Mouse (Mus musculus) intestine, embryonic 14.5 days (tissue): ENCODE measurements at regions not wholly inside any gene's neighbourhood (a gene's known extent, or its start where the extent isn't known, plus 50 kb on each side); places are given as distances from the start of the nearest gene placed in this dataset.

ENCODE experiments used
- ATAC-seq: fragments of 200-750 bp; cut with Nextera tagmentation; replicated peaks from 2 replicates; pipeline ENCODE4 v1.8.0; 2017; ENCODE audit warnings: low read depth, moderate number of reproducible peaks, moderate TSS enrichment, moderate library complexity; ENCODE audit not compliant: low FRiP score, low TSS enrichment
- DNase-seq: peaks from one replicate; pipeline ENCODE4 v3.0.0-alpha.2; 2018; ENCODE audit warnings: low spot score
- H3K27ac ChIP-seq: fragments of 300-500 bp; sonication (generic); 2 replicates; pipeline ENCODE4 v1.5.1; 2014; ENCODE audit warnings: low read depth, mild to moderate bottlenecking, control low read depth
- H3K27me3 ChIP-seq: fragments of 300-500 bp; sonication (generic); replicated peaks from 2 replicates; pipeline ENCODE4 v1.6.1; 2014; ENCODE audit warnings: low read length, control low read depth; ENCODE audit not compliant: control insufficient read depth, insufficient read depth
- H3K36me3 ChIP-seq: fragments of 300-500 bp; sonication (generic); 2 replicates; pipeline ENCODE4 v1.6.1; 2014; ENCODE audit warnings: low read length, control low read depth; ENCODE audit not compliant: control insufficient read depth, insufficient read depth
- H3K4me1 ChIP-seq: fragments of 300-500 bp; sonication (generic); replicated peaks from 2 replicates; pipeline ENCODE4 v1.6.1; 2014; ENCODE audit warnings: low read length, control low read depth, mixed read lengths; ENCODE audit not compliant: control insufficient read depth, insufficient read depth
- H3K4me2 ChIP-seq: fragments of 300-500 bp; sonication (generic); 2 replicates; pipeline ENCODE4 v1.6.1; 2014; ENCODE audit warnings: low read length
- H3K4me3 ChIP-seq: fragments of 300-500 bp; sonication (generic); 2 replicates; pipeline ENCODE4 v1.5.1; 2014; ENCODE audit warnings: low read depth, low read length, control low read depth, mixed read lengths
- H3K9ac ChIP-seq: fragments of 300-500 bp; sonication (generic); 2 replicates; pipeline ENCODE4 v1.6.1; 2014; ENCODE audit warnings: mild to moderate bottlenecking, low read length
- H3K9me3 ChIP-seq: fragments of 300-500 bp; sonication (generic); 2 replicates; pipeline ENCODE4 v1.6.1; 2016; ENCODE audit warnings: low read length, control low read depth; ENCODE audit not compliant: control insufficient read depth
- WGBS: fragments of 180-500 bp; shearing (Covaris S2); extraction: QIAGEN DNeasy Blood & Tissue Kit; methylation state at CpG from one replicate; pipeline ENCODE4 v1.1.7; 2014; 5-methylcytosine and 5-hydroxymethylcytosine counted together

DNA sequence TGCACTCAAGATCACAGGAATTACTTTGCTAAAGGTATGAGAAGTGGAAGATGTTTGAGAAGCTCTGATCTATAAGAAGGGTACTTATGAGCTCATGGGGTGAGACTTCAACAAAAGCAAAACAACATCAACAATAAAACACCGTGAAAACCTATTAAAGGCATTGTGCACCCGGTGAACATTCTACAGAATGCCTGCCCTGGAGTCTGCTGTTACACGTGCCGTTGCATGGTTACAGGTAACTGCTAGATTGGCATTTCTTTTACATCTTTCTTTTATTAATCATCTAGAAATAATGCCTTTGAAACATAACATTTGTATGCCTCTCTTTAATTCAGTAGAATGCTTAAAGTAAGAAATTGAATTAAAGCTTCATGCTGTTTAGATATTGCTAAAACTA is 661.0 kb downstream of the Pcdh18 start:
- Histone ChIP-seq H3K4me3 (no peak overlapping the region), H3K9ac (no peak overlapping the region), H3K27me3 (no peaks in the 10 kb centered on the region), H3K4me1 (no peaks in the 10 kb centered on the region), H3K4me2 (no peak overlapping the region), H3K27ac (no peak overlapping the region), H3K9me3 (no peaks in the 10 kb centered on the region), H3K36me3 (no peaks in the 10 kb centered on the region)
- WGBS: 90% methylated on average over 4 of the region's 4 CpGs
- DNase-seq (no peak), ATAC-seq (no peak)

- Histone ChIP-seq H3K4me2 (no peak overlapping the region), H3K27ac (no peak overlapping the region), H3K36me3 (no peaks in the 10 kb centered on the region), H3K9me3 (no peaks in the 10 kb centered on the region), H3K9ac (no peak overlapping the region), H3K27me3 (no peaks in the 10 kb centered on the region), H3K4me1 (no peaks in the 10 kb centered on the region), H3K4me3 (no peak overlapping the region)
- WGBS: 21% methylated on average over 11 of the region's 11 CpGs
- ATAC-seq (no peak), DNase-seq (peak; percentile 68)
Observed at GRCm38 (mm10) chr3:49093818-49094680, 663.1 kb downstream of the Pcdh18 start.

GRCm38 (mm10) chr3:49068801-49069200 is 688.3 kb downstream of the Pcdh18 start:
- no peaks in the 10 kb centered on the region for H3K4me1 ChIP-seq
- no peak overlapping the region for H3K9ac ChIP-seq
- H3K27ac ChIP-seq: no peak overlapping the region
- DNase-seq (no peak), ATAC-seq (no peak)
- H3K4me2 ChIP-seq: no peak overlapping the region
- no peaks in the 10 kb centered on the region for H3K27me3 ChIP-seq
- no peaks in the 10 kb centered on the region for H3K9me3 ChIP-seq
- no peaks in the 10 kb centered on the region for H3K36me3 ChIP-seq
- no peak overlapping the region for H3K4me3 ChIP-seq

- Histone ChIP-seq H3K9me3 (no peaks in the 10 kb centered on the region), H3K36me3 (no peaks in the 10 kb centered on the region), H3K27ac (no peak overlapping the region), H3K27me3 (no peaks in the 10 kb centered on the region), H3K9ac (no peak overlapping the region), H3K4me1 (no peaks in the 10 kb centered on the region), H3K4me2 (no peak overlapping the region), H3K4me3 (no peak overlapping the region)
- DNase-seq (no peak), ATAC-seq (no peak)
- WGBS: 87% methylated on average over 9 of the region's 9 CpGs
Observed at GRCm38 (mm10) chr3:49062081-49062480, 695.0 kb downstream of the Pcdh18 start.

DNA sequence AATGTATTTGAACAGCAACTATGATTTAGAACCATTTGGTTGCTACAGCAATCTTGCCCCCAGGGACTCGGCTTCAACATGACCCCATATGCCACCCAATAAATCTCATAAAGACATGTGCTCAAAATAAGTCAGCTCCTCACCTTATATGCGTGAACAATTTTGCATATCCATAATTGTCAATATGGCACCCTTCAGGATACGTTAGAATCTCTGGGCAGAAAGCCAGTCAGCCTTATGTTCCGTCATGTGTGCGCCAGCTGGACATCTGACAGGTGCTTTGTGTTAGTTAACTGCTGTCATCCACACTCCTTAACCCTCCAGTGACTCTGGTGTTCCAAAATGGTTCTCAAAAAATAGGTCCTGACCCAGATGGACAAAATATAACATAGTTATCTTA is 724.1 kb downstream of the Pcdh18 start:
- no peak overlapping the region for H3K4me2 ChIP-seq
- no peaks in the 10 kb centered on the region for H3K9me3 ChIP-seq
- H3K27me3 ChIP-seq: no peaks in the 10 kb centered on the region
- DNase-seq: no peak
- no peak overlapping the region for H3K9ac ChIP-seq
- ATAC-seq: no peak
- H3K27ac ChIP-seq: no peak overlapping the region
- no peaks in the 10 kb centered on the region for H3K4me1 ChIP-seq
- H3K36me3 ChIP-seq: no peaks in the 10 kb centered on the region
- no peak overlapping the region for H3K4me3 ChIP-seq
- 54% methylated on average over 5 of the region's 5 CpGs for WGBS

GRCm38 (mm10) chr3:49009211-49009967 is 747.7 kb downstream of the Pcdh18 start:
- no peaks in the 10 kb centered on the region for H3K9me3 ChIP-seq
- no peak for DNase-seq
- no peak overlapping the region for H3K4me3 ChIP-seq
- no peak overlapping the region for H3K9ac ChIP-seq
- no peak for ATAC-seq
- H3K4me1 ChIP-seq: no peaks in the 10 kb centered on the region
- H3K27me3 ChIP-seq: no peaks in the 10 kb centered on the region
- WGBS: 80% methylated on average over 6 of the region's 6 CpGs
- H3K4me2 ChIP-seq: no peak overlapping the region
- H3K36me3 ChIP-seq: no peaks in the 10 kb centered on the region
- no peak overlapping the region for H3K27ac ChIP-seq
